Mouse (Mus musculus) liver, embryonic 12.5 days (tissue): ENCODE results near the gene Rac2. TPM values are rescaled to one million over a fixed set of nuclear protein-coding genes. Genes with fewer than 3 reads are reported as not detected.

Experiments used
- ATAC-seq: fragments of 200-750 bp; cut with Nextera tagmentation; 2 replicates; pipeline ENCODE4 v1.8.0; 2017; ENCODE audit warnings: moderate number of reproducible peaks, mild to moderate bottlenecking, moderate library complexity
- H3K27ac ChIP-seq: fragments of 300-500 bp; sonication (generic); 2 replicates; pipeline ENCODE4 v1.5.1; 2016; ENCODE audit warnings: mild to moderate bottlenecking
- H3K27me3 ChIP-seq: fragments of 300-500 bp; sonication (generic); replicated peaks from 2 replicates; pipeline ENCODE4 v1.6.1; 2016; ENCODE audit warnings: mild to moderate bottlenecking, moderate library complexity
- H3K36me3 ChIP-seq: fragments of 300-500 bp; sonication (generic); 2 replicates; pipeline ENCODE4 v1.6.1; 2016; ENCODE audit warnings: mild to moderate bottlenecking, moderate library complexity
- H3K4me1 ChIP-seq: fragments of 300-500 bp; sonication (generic); 2 replicates; pipeline ENCODE4 v1.6.1; 2016
- H3K4me2 ChIP-seq: fragments of 300-500 bp; sonication (generic); 2 replicates; pipeline ENCODE4 v1.6.1; 2016; ENCODE audit warnings: mild to moderate bottlenecking, moderate library complexity
- H3K4me3 ChIP-seq: fragments of 300-500 bp; sonication (generic); 2 replicates; pipeline ENCODE4 v1.5.1; 2016; ENCODE audit warnings: mild to moderate bottlenecking, moderate library complexity
- H3K9ac ChIP-seq: fragments of 300-500 bp; sonication (generic); 2 replicates; pipeline ENCODE4 v1.6.1; 2016; ENCODE audit warnings: mild to moderate bottlenecking, moderate library complexity
- H3K9me3 ChIP-seq: fragments of 300-500 bp; sonication (generic); replicated peaks from 2 replicates; pipeline ENCODE4 v1.6.1; 2016; ENCODE audit warnings: mild to moderate bottlenecking, moderate library complexity
- WGBS: fragments of 180-500 bp; shearing (Covaris S2); methylation state at CpG from one replicate; pipeline ENCODE4 v1.1.7; 2016; ENCODE audit not compliant: insufficient replicate concordance; 5-methylcytosine and 5-hydroxymethylcytosine counted together
- polyA plus RNA-seq: library from polyadenylated mRNA; unstranded; fragments of >200 nt; fragmentation: Nextera tagmentation; extraction: Ambion mirVana; gene quantifications from 2 replicates; pipeline ENCODE4 v1.2.1, GENCODE M21; 2016

The Rac2 gene
- polyA plus RNA-seq, 1 experiment from 2014 or later: 90.9 TPM

DNA sequence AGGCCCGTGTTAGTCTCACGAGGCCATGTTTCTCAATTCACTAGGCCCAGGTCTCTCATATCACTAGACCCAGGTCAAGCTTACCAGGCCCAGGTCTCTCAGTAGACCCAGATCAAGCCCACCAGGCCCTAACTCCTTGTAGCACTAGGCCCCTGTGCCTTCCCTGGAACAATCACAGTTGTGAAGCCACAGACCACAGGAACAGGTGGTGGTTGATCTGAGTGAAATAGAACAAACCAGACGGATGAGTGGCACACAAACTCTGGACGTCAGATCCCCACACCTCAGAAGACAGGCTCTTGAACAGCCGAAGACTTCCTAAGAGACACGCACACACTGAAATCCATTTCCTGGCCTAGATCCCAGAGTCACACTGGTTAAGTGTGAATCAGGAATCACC is 61.8 kb downstream of the Rac2 start:
- Histone ChIP-seq H3K9me3 (no peaks in the 10 kb centered on the region), H3K4me1 (peaks cover 26% of the 10 kb centered on the region), H3K4me2 (no peak overlapping the region), H3K27ac (no peak overlapping the region), H3K36me3 (no peaks in the 10 kb centered on the region), H3K4me3 (no peak overlapping the region), H3K9ac (no peak overlapping the region), H3K27me3 (no peaks in the 10 kb centered on the region)
- no peak for ATAC-seq
- 68% methylated on average over 6 of the region's 6 CpGs for WGBS

DNA sequence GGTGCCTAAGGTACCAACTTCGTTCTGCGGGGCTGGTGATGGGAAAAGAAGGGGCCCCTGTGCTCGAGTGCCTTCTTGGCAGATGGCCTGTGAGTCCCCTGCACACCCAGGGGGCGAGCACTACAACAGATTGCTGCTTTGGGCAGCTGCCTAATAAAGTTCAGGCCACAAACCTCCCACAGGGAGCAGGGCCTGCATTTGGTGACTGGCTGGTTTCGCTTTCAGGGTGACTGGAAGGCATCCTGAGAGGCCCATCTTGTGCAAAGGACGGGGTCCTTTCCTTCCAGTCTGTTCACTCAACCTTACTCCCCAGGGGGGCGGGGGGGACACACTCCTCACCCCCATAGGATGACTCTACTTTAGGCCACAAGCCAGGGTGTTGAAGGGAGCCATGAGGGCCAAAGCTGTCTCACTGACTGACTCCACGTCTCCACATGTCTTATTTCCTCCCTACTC is 62.4 kb downstream of the Rac2 start:
- Histone ChIP-seq H3K4me2 (no peak overlapping the region), H3K4me1 (peaks cover 26% of the 10 kb centered on the region), H3K27ac (no peak overlapping the region), H3K27me3 (no peaks in the 10 kb centered on the region), H3K9me3 (0 out of 2 replicates have a peak, but pooled peaks cover under 1% of the 10 kb centered on the region), H3K9ac (no peak overlapping the region), H3K4me3 (no peak overlapping the region), H3K36me3 (no peaks in the 10 kb centered on the region)
- 42% methylated on average over 8 of the region's 8 CpGs for WGBS
- ATAC-seq: no peak

DNA sequence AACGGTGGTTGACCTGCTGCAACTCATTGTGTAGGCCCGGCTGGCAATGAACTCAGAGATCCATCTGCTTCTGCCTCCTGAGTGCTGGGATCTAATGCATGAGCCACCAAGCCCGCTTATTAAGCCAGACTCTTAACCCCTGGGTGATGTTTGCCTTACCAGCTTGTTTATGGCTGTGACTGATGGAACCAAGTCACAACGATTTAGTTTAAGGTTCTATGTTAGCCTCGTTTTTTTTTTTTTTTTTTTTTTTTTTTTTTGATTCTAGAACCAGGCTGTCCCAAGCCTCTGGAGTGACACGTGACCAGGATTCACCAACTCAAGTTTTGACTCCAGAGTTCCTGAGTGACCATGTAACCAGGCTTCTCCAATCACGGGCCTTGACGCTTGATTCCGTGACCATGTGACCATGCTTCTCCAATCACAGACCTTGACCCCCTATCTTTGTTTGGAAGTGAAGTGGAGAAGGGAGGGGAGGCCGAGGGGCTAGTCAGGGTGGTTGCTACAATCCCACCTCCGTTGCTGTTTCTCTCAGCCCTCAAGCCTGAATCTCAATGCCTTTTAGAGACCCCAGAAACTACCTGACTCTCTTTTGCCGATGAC is 63.2 kb downstream of the Rac2 start:
- H3K9ac ChIP-seq: no peak overlapping the region
- no peak overlapping the region for H3K4me2 ChIP-seq
- no peak for ATAC-seq

More for the DNA sequence above, 63.2 kb downstream of the Rac2 start:
- H3K9me3 ChIP-seq: 0 out of 2 replicates have a peak, but pooled peaks cover 5% of the 10 kb centered on the region
- peaks cover 25% of the 10 kb centered on the region for H3K4me1 ChIP-seq
- no peaks in the 10 kb centered on the region for H3K36me3 ChIP-seq
- H3K4me3 ChIP-seq: no peak overlapping the region
- H3K27me3 ChIP-seq: no peaks in the 10 kb centered on the region
- no peak overlapping the region for H3K27ac ChIP-seq
- WGBS: 59% methylated on average over 12 of the region's 12 CpGs

Other genes starting within 250 kb of the Rac2 start
- gene Csf2rb, start 247.0 kb downstream of the Rac2 start, polyA plus RNA-seq: 3.6 and 3.9 TPM in 2 replicates
- gene Tex33, start 176.9 kb downstream of the Rac2 start, polyA plus RNA-seq: not detected in 2 replicates
- 84.9 and 92.8 TPM in 2 replicates for gene Tst, start 166.9 kb downstream of the Rac2 start, polyA plus RNA-seq
- gene Mpst, start 166.4 kb downstream of the Rac2 start, polyA plus RNA-seq: 3.5 and 4.8 TPM in 2 replicates
- gene Kctd17, start 144.2 kb downstream of the Rac2 start, polyA plus RNA-seq: 7.6 and 8.8 TPM in 2 replicates
- gene Tmprss6, start 104.1 kb downstream of the Rac2 start, polyA plus RNA-seq: 5.9 and 6.7 TPM in 2 replicates
- 0.11 and 0.15 TPM in 2 replicates for gene Il2rb, start 77.5 kb downstream of the Rac2 start, polyA plus RNA-seq
- 5.2 and 5.6 TPM in 2 replicates for gene C1qtnf6, start 41.4 kb downstream of the Rac2 start, polyA plus RNA-seq
- 0.02 TPM in 1 of 2 replicates, not detected in the other for gene Sstr3, start 28.1 kb downstream of the Rac2 start, polyA plus RNA-seq
- gene Cyth4, start 24.3 kb upstream of the Rac2 start, polyA plus RNA-seq: 15.2 and 15.3 TPM in 2 replicates
- not detected in 2 replicates for gene Elfn2, start 146.0 kb upstream of the Rac2 start, polyA plus RNA-seq
- gene Mfng, start 200.7 kb upstream of the Rac2 start, polyA plus RNA-seq: 11.0 and 11.7 TPM in 2 replicates
- gene Card10, start 230.3 kb upstream of the Rac2 start, polyA plus RNA-seq: 2.3 and 2.5 TPM in 2 replicates